Mouse (Mus musculus) bone marrow, adult 2 months (tissue): ENCODE data around the gene Asgr1. TPM values are rescaled to one million over a fixed set of nuclear protein-coding genes. Genes with fewer than 3 reads are reported as not detected.
A peak's percentile ranks its signal among the peaks of the same experiment; 100 is the strongest.

Source experiments
- H3K27ac ChIP-seq: fragments of 200-500 bp; 2 replicates; pipeline ENCODE4 v1.5.1; 2012; ENCODE audit warnings: low read depth, mild to moderate bottlenecking, control low read depth, inconsistent platforms, low read length; ENCODE audit not compliant: control insufficient read depth, poor library complexity, insufficient read depth
- H3K4me1 ChIP-seq: fragments of 200-500 bp; 2 replicates; pipeline ENCODE4 v1.6.1; 2011; ENCODE audit warnings: low read length; ENCODE audit not compliant: control insufficient read depth, insufficient read depth
- H3K4me3 ChIP-seq: fragments of 200-500 bp; replicated peaks from 2 replicates; pipeline ENCODE3; 2011; ENCODE audit warnings: mild to moderate bottlenecking, low read depth, low read length, control low read depth; ENCODE audit not compliant: control insufficient read depth
- CTCF ChIP-seq: fragments of 200-500 bp; IDR thresholded peaks from 2 replicates; pipeline ENCODE4 v1.5.1; 2011; ENCODE audit warnings: low read length, control low read depth; ENCODE audit not compliant: control insufficient read depth, insufficient read depth
- POLR2A ChIP-seq: fragments of 200-500 bp; IDR thresholded peaks from 2 replicates; pipeline ENCODE4 v1.6.1; 2011; ENCODE audit warnings: low read depth, mild to moderate bottlenecking, control low read depth, low read length, borderline replicate concordance; ENCODE audit not compliant: control insufficient read depth
- WGBS: fragments of 180-500 bp; shearing (Covaris S2); methylation state at CpG from one replicate; pipeline ENCODE4 v1.1.7; 2018; 5-methylcytosine and 5-hydroxymethylcytosine counted together
- polyA plus RNA-seq: library from polyadenylated mRNA; stranded (reverse); fragments of >200 nt; gene quantifications from 2 replicates; pipeline ENCODE4 v1.2.4, GENCODE M21; 2011; ENCODE audit warnings: low replicate concordance; ENCODE audit not compliant: missing spikeins, insufficient read depth, insufficient read length

Gene Asgr1
- polyA plus RNA-seq, 1 experiment = 3.5 TPM

DNA sequence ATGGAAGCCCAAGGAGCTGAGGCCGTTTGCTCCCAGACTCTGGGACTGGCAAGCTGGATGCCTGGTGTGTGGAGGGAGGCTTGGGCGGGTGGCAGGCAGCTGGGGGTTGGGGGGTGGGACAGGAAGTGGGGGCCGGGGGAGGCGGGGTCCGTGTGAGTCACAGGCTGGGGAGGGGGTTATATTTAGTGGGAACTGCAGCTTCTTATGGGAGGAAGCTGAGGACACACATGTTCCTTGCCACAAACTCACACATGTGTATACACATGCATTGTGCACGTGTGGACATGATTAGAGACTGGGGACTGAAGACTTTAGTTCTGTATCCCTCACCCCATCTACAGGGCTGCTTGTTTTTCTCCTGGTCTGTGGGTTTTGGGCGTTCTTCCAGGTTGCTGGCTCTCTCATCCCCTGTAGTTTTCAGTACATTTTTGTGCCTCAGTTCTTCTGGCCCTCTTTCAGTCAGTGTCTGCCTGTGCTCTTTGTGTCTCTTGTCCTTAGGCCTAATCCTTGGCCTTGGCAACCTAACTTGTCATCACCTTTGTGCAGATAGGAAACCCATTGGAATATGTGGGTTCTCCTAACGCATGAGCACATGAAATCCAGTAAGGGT is 33.8 kb upstream of the Asgr1 start:
- TF ChIP-seq POLR2A (no peak), CTCF (no peak)
- H3K4me3 ChIP-seq = no peak overlapping the region
- WGBS = 18% methylated on average over 8 of the region's 8 CpGs
- H3K27ac ChIP-seq = no peak overlapping the region
- no peaks in the 10 kb centered on the region; the same call in 1 of the 2 replicates for H3K4me1 ChIP-seq

DNA sequence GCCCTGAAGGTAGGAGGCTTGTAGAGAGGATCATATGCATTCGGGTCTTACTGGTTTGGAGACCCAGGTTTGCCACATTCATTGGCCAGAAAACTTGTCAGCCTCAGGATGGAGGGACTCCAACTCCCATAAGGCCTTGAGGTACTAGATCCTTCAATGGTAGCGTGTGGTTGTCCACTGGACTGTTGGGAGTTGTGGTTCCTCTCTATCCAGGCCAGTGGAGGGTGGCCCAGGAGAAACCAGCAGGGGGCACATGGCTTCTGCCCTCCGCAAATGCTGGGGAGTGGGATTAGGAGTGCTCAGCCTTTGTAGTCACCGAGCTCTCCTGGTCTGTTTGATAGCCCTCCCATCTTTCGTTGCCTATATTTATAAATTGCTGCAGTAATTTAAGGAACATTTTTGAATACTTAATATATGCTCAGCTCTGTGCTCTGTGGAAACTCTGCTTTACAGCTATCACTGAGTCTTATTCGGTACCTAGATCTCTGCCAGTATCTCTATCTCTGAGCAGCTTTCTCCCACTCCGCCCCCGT is 33.1 kb upstream of the Asgr1 start:
- Histone ChIP-seq H3K4me3 (peak overlapping the region; percentile 65), H3K27ac (no peak overlapping the region), H3K4me1 (no peaks in the 10 kb centered on the region; the same call in 1 of the 2 replicates)
- no peak for TF ChIP-seq POLR2A
- peak; percentile 56; the same call in 1 of the 2 replicates for TF ChIP-seq CTCF
- WGBS = 0% methylated on average over 8 of the region's 8 CpGs

DNA sequence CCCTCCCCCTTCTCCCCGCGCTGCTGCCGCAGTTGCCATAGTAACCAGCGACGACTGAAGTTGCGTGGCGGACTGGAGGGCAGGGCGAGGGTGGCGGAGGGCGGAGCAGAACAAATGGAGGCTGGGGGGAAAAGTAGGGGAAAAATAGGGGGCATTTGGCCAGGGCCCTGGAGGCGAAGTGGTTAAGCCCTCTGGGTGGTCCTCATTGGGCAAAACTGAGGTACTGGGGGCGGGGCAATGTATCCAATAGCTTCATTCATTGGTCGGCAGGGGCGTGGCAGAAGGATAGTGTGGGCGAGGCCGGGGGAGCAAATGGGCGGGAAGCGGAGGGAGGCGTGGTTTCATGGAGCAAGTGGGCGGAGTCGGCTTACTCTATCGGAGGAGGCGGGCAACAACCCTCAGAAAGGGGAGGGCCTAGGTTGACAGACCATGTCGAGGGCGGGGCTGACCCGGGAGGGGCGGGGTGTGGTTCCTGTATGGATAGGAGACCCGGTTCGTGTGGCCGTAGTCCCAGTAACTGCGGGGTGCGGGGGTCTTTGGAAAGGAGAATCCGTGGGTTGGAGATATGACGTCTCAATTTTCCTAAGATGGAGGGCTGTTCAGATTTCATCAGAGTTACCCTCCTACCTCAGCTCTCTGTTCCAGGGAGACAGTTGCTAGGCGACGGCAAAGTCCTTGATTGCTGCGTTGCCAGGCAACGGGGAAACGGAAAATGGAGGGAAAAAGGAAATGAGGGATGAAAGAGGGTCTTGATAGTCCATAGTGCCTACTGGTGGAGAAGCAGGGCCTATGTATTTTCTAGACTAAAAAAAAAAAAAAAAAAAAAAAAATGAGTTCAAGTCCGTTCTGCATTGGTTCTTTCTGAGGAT is 32.4 kb upstream of the Asgr1 start:
- Histone ChIP-seq H3K27ac (no peak overlapping the region), H3K4me1 (no peaks in the 10 kb centered on the region; the same call in 1 of the 2 replicates), H3K4me3 (peak overlapping the region; percentile 65)
- TF ChIP-seq POLR2A (no peak; the same call in 1 of the 2 replicates), CTCF (no peak)
- 4% methylated on average over 40 of the region's 40 CpGs for WGBS

DNA sequence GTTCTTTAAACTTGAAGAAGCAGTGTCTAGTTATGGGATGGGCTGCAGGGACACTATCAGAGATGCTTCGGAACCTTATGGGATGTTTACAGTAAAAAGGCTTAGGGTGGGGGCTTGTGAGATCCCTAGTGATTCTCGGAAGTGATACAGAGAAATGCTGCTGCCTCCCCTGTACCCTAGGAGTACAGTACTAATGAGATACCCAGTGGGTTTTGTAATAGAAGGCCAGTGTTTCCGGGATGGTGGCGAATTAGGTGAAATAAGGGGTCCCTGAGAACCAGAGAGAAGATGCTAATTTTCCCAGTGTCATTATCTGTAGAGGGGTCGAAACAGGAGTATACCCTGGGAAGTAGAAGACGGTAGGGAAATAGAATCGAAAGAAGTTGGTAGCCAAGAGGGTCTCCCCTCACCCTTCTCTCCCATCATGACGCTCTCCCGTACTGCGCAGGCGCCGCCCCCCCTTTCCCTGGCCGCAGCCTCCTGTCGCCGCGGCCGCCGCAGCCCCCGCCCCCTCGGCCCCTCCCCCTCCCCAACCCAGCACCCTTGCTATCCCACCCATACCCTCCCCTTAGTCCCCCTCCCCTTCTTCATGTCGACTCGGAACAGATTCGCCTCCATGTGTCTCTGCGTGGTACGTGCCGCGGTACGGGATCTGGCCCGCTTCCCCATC is 30.3 kb upstream of the Asgr1 start:
- 48% methylated on average over 22 of the region's 29 CpGs for WGBS
- Histone ChIP-seq H3K4me1 (no peaks in the 10 kb centered on the region; the same call in 1 of the 2 replicates), H3K4me3 (no peak overlapping the region), H3K27ac (no peak overlapping the region)
- TF ChIP-seq CTCF (no peak), POLR2A (no peak)

DNA sequence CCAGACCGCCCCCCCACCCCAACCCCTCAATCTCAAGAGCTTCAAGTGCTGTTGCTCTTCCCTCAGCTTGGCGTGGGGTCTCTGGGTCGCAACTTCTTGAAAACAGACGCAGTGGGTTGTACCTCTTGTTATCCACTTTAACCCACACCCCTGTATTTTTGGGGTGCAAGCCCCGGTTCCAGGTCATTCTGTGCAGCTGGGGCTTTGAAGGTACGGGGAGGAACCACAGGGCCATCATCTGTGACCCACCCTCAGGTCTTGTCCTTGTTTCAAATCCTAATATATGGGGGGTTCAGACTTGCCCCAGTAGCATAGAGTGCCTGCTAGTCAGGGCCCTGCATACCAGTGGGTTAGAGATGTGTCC is 29.8 kb upstream of the Asgr1 start:
- Histone ChIP-seq H3K4me3 (no peak overlapping the region), H3K4me1 (no peaks in the 10 kb centered on the region; the same call in 1 of the 2 replicates), H3K27ac (no peak overlapping the region)
- no peak for TF ChIP-seq POLR2A
- TF ChIP-seq CTCF = no peak
- WGBS = 71% methylated on average over 6 of the region's 6 CpGs

DNA sequence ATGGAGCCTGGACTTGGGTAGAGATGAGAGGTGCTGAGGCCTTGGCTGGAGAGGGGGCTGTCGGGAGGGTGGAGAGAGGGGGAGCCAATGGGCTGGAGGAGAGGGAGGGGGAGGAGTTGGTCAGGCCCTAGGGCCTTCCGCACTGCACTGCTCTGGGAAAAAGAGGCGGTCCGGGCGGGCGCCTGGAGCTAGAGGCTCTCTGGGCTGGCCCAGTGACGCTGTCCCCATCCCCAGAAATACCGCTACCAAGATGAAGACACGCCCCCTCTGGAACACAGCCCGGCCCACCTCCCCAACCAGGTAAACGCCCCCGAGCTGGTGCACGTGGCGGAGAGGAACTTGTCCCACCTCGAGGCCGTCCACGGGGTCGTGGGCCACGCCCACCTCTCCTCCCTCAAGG is 27.2 kb upstream of the Asgr1 start:
- WGBS = 73% methylated on average over 19 of the region's 19 CpGs
- no peak for TF ChIP-seq POLR2A
- no peak for TF ChIP-seq CTCF
- Histone ChIP-seq H3K27ac (no peak overlapping the region), H3K4me1 (no peaks in the 10 kb centered on the region; the same call in 1 of the 2 replicates), H3K4me3 (no peak overlapping the region)

DNA sequence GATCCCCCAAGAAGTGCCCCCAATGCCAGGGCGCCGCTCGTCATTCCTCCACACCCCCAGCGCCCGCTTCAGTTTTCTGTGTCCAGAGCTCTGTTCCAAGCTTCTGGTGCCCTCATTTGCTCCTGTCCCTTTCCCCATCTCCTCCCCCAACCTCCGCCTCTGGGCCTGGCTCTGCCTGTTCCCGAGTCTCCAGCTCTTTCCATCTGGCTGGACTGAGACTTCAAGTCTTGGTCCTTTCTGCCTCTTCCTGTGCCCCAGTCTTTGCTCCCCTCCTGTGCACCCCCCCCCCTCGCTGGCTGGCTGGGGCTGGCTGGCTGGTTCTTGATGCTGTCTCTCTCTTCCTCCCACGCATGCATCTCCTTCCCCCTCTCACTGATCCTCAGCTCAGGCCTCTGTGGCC is 26.5 kb upstream of the Asgr1 start:
- TF ChIP-seq CTCF (no peak), POLR2A (no peak)
- 74% methylated on average over 9 of the region's 9 CpGs for WGBS
- Histone ChIP-seq H3K4me1 (no peaks in the 10 kb centered on the region; the same call in 1 of the 2 replicates), H3K4me3 (no peak overlapping the region), H3K27ac (no peak overlapping the region)
